Mouse (Mus musculus) erythroid progenitor cell, adult 5-6 weeks (primary cell): ENCODE measurements around the gene Gm17027. TPM values are rescaled to one million over a fixed set of nuclear protein-coding genes. Genes with fewer than 3 reads are reported as not detected.
"Not testable (repeated sequence)": the region's sequence is repeated elsewhere in the genome, so short reads cannot be mapped to it uniquely, and the experiment has no call there.

ENCODE experiments used
- ATAC-seq: replicated peaks from 2 replicates; pipeline ENCODE4 v1.8.0; 2016; ENCODE audit warnings: moderate number of reproducible peaks, mild to moderate bottlenecking, moderate TSS enrichment, inconsistent platforms; ENCODE audit not compliant: poor library complexity, low FRiP score, severe bottlenecking
- total RNA-seq, 2 experiments: library from RNA; stranded (forward) in 1 of 2; stranded (reverse) in 1 of 2; fragments of 150-400 nt in 1 of 2; fragments of 186-747, 209-891 nt in 1 of 2; gene quantifications; 2 replicates each; pipeline versions ENCODE4 v1.2.3 to v1.2.4; 2015 to 2017; ENCODE audit warnings: low replicate concordance in 2 of 2

Gene Gm17027
- total RNA-seq (2015; ENCODE audit: low replicate concordance) (not detected in 2 replicates), total RNA-seq (2017; ENCODE audit: low replicate concordance) (not detected in 2 replicates)

DNA sequence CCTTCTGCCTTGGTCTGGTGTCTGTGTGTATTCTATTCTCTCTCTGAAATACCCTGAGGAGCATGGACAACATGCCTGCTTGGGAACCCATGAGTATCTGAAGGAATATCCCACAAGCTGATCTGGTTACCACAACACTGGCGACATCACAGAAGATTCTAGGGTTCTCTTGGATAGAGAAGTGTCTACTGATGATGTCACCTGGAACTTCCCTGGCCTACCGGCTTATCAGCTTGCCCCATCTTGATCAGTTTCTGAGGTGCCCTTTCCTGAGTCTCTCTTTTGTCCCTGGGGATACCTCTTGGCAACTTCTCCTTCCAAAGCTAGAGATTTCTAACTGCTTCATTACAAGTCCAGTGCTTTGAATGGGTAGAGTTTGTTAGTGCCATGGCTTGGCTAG, at the start of gene Gm17027:
Gene Gm17027, minus strand, starts transcription at position 101 of the 400 bp plus-strand sequence.
- ATAC-seq = not testable (repeated sequence)

DNA sequence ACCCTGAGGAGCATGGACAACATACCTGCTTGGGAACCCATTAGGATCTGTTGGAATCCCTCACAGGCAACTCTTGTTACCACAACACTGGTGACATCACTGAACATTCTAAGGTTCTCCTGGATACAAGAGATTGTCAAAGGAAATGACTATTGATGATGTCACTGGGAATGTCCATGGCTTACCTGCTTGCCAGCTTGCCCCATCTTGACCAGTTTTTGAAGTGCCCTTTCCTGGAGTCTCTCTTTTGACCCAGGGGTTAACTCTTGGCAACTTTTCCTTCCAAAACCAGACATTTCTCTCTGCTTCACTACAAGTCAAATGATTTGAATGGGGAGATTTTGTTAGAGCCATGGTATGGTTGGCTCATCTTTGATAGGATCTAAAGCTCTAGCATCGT, 28.3 kb upstream of the Gm17027 start, which contains the start of gene Gm3573:
Gene Gm3573, minus strand, starts transcription at position 101 of the 400 bp plus-strand sequence.
- ATAC-seq = not testable (repeated sequence)

DNA sequence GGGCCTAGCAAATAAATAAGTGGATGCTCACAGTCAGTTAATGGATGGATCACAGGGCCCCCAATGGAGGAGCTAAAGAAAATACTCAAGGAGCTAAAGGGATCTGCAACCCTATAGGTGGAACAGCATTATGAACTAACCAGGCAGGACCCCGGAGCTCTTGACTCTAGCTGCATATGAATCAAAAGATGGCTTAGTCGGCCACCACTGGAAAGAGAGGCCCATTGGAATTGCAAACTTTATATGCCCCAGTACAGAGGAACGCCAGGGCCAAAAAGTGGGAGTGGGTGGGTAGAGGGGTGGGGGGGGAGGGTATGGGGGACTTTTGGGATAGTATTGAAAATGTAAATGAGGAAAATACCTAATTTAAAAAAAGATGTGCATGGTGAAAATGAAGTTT, 21.5 kb upstream of the Gm17027 start:
- not testable (repeated sequence) for ATAC-seq

DNA sequence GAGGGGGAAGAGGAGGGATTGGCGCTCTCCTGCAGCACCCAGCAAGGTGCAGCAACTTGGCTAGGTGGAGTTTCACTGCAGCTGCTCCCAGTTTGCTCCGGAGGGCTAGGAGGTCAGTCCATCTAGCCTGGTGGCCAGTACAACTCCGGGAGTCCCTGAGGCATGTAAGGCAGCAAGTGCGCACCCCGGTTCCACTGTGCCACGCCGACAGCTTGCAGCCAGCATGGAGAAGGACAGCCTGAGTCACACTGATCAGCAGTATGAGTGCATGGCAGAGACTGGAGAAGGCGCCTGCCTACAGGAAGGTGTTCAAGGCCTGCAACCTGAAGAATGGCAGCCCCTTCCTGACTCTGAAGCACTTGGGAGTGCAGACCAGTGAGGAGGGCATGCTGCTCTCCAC, 27.9 kb downstream of the Gm17027 start:
- ATAC-seq = not testable (repeated sequence)

DNA sequence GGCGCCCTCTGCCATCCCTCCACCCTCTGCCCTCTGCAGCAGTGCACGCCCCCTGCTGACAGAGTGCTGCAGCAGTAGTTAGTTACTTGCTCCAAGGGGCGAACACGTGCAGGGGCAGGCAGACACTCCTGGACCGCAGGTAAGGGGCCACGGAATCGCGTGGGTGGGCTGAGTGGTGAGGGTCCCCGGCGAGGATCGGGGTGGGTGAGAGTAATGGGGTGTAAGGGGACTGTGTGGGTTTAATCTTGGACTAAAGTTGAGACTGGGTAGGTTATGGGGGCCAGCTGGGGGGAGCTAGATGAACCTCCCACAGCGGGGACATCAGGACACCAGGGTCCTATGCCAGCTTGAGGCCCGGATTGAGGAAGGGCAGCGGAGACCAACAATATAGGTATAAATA, 28.6 kb downstream of the Gm17027 start:
- not testable (repeated sequence) for ATAC-seq

DNA sequence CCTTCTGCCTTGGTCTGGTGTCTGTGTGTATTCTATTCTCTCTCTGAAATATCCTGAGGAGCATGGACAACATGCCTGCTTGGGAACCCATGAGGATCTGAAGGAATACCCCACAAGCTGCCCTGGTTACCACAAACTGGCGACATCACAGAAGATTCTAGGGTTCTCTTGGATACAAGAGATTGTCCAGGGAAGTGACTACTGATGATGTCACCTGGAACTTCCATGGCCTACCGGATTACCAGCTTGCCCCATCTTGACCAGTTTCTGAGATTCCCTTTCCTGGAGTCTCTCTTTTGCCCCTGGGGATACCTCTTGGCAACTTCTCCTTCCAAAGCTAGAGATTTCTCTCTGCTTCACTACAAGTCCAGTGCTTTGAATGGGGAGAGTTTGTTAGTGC, 45.2 kb downstream of the Gm17027 start, which contains the start of gene Gm7951:
Gene Gm7951, minus strand, starts transcription at position 101 of the 400 bp plus-strand sequence.
- ATAC-seq = not testable (repeated sequence)

Other genes starting within 250 kb of the Gm17027 start
- gene 1700049E17Rik1, start 237.7 kb downstream of the Gm17027 start, total RNA-seq (2015; ENCODE audit: low replicate concordance) = not detected in 2 replicates
- gene 1700049E17Rik1, start 237.7 kb downstream of the Gm17027 start, total RNA-seq (2017; ENCODE audit: low replicate concordance) = not detected in 2 replicates
- not detected in 2 replicates for gene 1700024B05Rik, start 218.6 kb downstream of the Gm17027 start, total RNA-seq (2015; ENCODE audit: low replicate concordance)
- gene 1700024B05Rik, start 218.6 kb downstream of the Gm17027 start, total RNA-seq (2017; ENCODE audit: low replicate concordance) = not detected in 2 replicates
- gene Gm6401, start 194.7 kb downstream of the Gm17027 start, total RNA-seq (2015; ENCODE audit: low replicate concordance) = not detected in 2 replicates
- not detected in 2 replicates for gene Gm6401, start 194.7 kb downstream of the Gm17027 start, total RNA-seq (2017; ENCODE audit: low replicate concordance)
- not detected in 2 replicates for gene Gm3543, start 179.3 kb downstream of the Gm17027 start, total RNA-seq (2015; ENCODE audit: low replicate concordance)
- not detected in 2 replicates for gene Gm3543, start 179.3 kb downstream of the Gm17027 start, total RNA-seq (2017; ENCODE audit: low replicate concordance)
- gene Gm7951, start 45.3 kb downstream of the Gm17027 start, total RNA-seq (2015; ENCODE audit: low replicate concordance) = not detected in 2 replicates
- not detected in 2 replicates for gene Gm7951, start 45.3 kb downstream of the Gm17027 start, total RNA-seq (2017; ENCODE audit: low replicate concordance)
- not detected in 2 replicates for gene Gm3573, start 28.2 kb upstream of the Gm17027 start, total RNA-seq (2015; ENCODE audit: low replicate concordance)
- not detected in 2 replicates for gene Gm3573, start 28.2 kb upstream of the Gm17027 start, total RNA-seq (2017; ENCODE audit: low replicate concordance)
- gene Gm17026, start 97.4 kb upstream of the Gm17027 start, total RNA-seq (2015; ENCODE audit: low replicate concordance) = not detected in 2 replicates
- not detected in 2 replicates for gene Gm17026, start 97.4 kb upstream of the Gm17027 start, total RNA-seq (2017; ENCODE audit: low replicate concordance)
- gene Gm9611, start 134.7 kb upstream of the Gm17027 start, total RNA-seq (2015; ENCODE audit: low replicate concordance) = not detected in 2 replicates
- gene Gm9611, start 134.7 kb upstream of the Gm17027 start, total RNA-seq (2017; ENCODE audit: low replicate concordance) = not detected in 2 replicates
- not detected in 2 replicates for gene Gm7995, start 147.6 kb upstream of the Gm17027 start, total RNA-seq (2015; ENCODE audit: low replicate concordance)
- not detected in 2 replicates for gene Gm7995, start 147.6 kb upstream of the Gm17027 start, total RNA-seq (2017; ENCODE audit: low replicate concordance)